Mouse (Mus musculus) stomach, embryonic 15.5 days (tissue): ENCODE data around the gene Lpcat3. TPM values are rescaled to one million over a fixed set of nuclear protein-coding genes. Genes with fewer than 3 reads are reported as not detected.

Source experiments
- ATAC-seq: fragments of 200-750 bp; cut with Nextera tagmentation; 2 replicates; pipeline ENCODE4 v1.8.0; 2017; ENCODE audit warnings: low read depth, moderate number of reproducible peaks, moderate TSS enrichment; ENCODE audit not compliant: insufficient read depth, low FRiP score
- H3K27ac ChIP-seq: fragments of 300-500 bp; sonication (generic); 2 replicates; pipeline ENCODE4 v1.5.1; 2015; ENCODE audit warnings: mild to moderate bottlenecking, inconsistent platforms
- H3K27me3 ChIP-seq: fragments of 300-500 bp; sonication (generic); replicated peaks from 2 replicates; pipeline ENCODE4 v1.6.1; 2015; ENCODE audit warnings: inconsistent platforms
- H3K36me3 ChIP-seq: fragments of 300-500 bp; sonication (generic); 2 replicates; pipeline ENCODE4 v1.6.1; 2015; ENCODE audit warnings: inconsistent platforms
- H3K4me1 ChIP-seq: fragments of 300-500 bp; sonication (generic); 2 replicates; pipeline ENCODE4 v1.6.1; 2015; ENCODE audit warnings: inconsistent platforms
- H3K4me2 ChIP-seq: fragments of 300-500 bp; sonication (generic); 2 replicates; pipeline ENCODE4 v1.6.1; 2015; ENCODE audit warnings: mild to moderate bottlenecking, inconsistent platforms
- H3K4me3 ChIP-seq: fragments of 300-500 bp; sonication (generic); replicated peaks from 2 replicates; pipeline ENCODE4 v1.5.1; 2015; ENCODE audit warnings: inconsistent platforms
- H3K9ac ChIP-seq: fragments of 300-500 bp; sonication (generic); 2 replicates; pipeline ENCODE4 v1.6.1; 2015; ENCODE audit warnings: inconsistent platforms
- H3K9me3 ChIP-seq: fragments of 300-500 bp; sonication (generic); 2 replicates; pipeline ENCODE4 v1.6.1; 2016; ENCODE audit warnings: inconsistent platforms
- WGBS: fragments of 180-500 bp; shearing (Covaris S2); methylation state at CpG from one replicate; pipeline ENCODE4 v1.1.7; 2015; 5-methylcytosine and 5-hydroxymethylcytosine counted together
- polyA plus RNA-seq: library from polyadenylated mRNA; unstranded; fragments of >200 nt; fragmentation: Nextera tagmentation; extraction: Ambion mirVana; gene quantifications from 2 replicates; pipeline ENCODE4 v1.2.1, GENCODE M21; 2015

Gene Lpcat3
- polyA plus RNA-seq, 1 experiment from 2014 or later: 79.3 TPM

DNA sequence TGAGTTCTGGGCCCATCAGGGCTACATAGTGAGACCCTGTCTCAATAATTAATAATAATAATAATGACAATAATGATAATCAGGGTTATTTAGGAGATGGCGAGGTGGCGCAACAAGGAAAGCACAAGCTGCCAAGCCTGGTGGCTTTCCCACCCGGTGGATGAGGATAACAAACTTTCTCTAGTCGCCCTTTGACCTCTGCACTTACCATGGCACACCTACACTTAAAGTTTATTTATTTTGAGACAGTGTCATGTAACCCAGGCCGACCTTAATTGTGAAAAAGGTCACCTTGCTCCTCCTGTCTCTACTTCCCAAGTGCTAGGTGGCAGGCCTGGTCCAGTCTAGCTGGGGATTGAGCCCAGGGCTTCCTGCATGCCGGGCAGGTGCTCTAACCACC, 35.9 kb downstream of the Lpcat3 start:
- 68% methylated on average over 6 of the region's 6 CpGs for WGBS
- Histone ChIP-seq H3K27ac (no peak overlapping the region), H3K4me2 (no peak overlapping the region), H3K4me3 (no peak overlapping the region), H3K36me3 (peaks cover 23% of the 10 kb centered on the region), H3K9me3 (no peaks in the 10 kb centered on the region), H3K4me1 (peaks cover 11% of the 10 kb centered on the region), H3K9ac (no peak overlapping the region), H3K27me3 (no peaks in the 10 kb centered on the region)
- no peak for ATAC-seq

- H3K9ac ChIP-seq: no peak overlapping the region
- peaks cover 27% of the 10 kb centered on the region for H3K36me3 ChIP-seq
- no peaks in the 10 kb centered on the region for H3K27me3 ChIP-seq
- H3K27ac ChIP-seq: no peak overlapping the region
- WGBS: 85% methylated on average over 4 of the region's 4 CpGs
- no peak overlapping the region for H3K4me3 ChIP-seq
- no peaks in the 10 kb centered on the region for H3K9me3 ChIP-seq
- peaks cover 5% of the 10 kb centered on the region for H3K4me1 ChIP-seq
- H3K4me2 ChIP-seq: no peak overlapping the region
- ATAC-seq: no peak
These were observed 36.5 kb downstream of the Lpcat3 start for GRCm38 (mm10) chr6:124699366-124699765.

DNA sequence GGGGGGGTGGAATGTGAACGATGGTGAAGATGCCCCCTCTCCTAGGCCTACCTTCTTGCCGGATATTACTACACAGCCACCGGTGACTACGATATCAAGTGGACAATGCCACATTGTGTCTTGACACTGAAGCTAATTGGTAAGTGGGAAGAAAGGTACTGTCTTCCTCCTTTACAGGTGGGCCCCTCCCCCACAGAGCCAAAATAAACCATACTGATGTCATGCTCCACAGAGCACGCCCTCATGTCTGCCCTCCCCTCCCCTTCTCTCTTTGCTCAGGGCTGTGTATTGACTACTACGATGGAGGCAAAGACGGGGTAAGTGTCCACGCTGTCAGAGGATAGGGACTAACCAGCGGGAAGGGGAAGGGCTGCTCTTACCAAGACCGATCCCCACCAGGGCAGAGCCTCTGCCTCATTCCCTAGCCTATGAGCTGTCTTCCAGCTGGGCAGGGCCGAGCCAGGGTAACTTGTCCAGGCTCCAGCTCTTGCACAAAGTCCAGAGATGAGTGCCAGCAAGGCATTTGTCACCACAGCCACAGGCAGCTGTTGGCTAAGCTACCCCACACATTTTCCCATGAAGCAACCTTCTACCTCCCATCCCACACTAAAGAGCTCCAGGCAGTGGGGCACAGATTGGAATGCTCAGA, 37.3 kb downstream of the Lpcat3 start:
- H3K36me3 ChIP-seq: peaks cover 34% of the 10 kb centered on the region
- H3K4me2 ChIP-seq: no peak overlapping the region
- WGBS: 80% methylated on average over 11 of the region's 11 CpGs
- H3K27me3 ChIP-seq: no peaks in the 10 kb centered on the region
- H3K4me3 ChIP-seq: no peak overlapping the region
- no peak for ATAC-seq
- H3K27ac ChIP-seq: no peak overlapping the region
- H3K9ac ChIP-seq: no peak overlapping the region
- H3K4me1 ChIP-seq: no peaks in the 10 kb centered on the region
- no peaks in the 10 kb centered on the region for H3K9me3 ChIP-seq

DNA sequence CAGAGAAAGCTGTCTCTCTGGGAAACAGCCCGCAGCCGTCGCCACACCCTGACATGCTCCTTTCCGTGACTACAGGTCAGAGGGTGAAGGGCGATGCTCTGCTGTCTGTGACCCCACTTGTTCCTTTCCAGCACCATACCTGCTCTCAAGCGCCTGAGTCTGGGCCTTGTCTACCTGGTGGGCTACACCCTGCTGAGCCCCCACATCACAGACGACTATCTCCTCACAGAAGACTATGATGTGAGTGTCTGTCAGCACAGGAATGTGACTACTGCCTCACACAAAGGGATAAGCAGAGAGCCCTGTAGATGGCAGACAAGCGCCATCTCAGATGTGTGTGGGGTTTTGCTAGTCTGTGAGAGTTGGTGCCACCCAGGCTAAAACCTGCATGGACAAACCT, 38.5 kb downstream of the Lpcat3 start:
- H3K4me3 ChIP-seq: no peak overlapping the region
- H3K36me3 ChIP-seq: peaks cover 35% of the 10 kb centered on the region
- WGBS: 75% methylated on average over 8 of the region's 8 CpGs
- H3K4me1 ChIP-seq: no peaks in the 10 kb centered on the region
- H3K9me3 ChIP-seq: no peaks in the 10 kb centered on the region
- H3K27me3 ChIP-seq: no peaks in the 10 kb centered on the region
- ATAC-seq: no peak
- H3K27ac ChIP-seq: no peak overlapping the region
- H3K9ac ChIP-seq: no peak overlapping the region
- H3K4me2 ChIP-seq: no peak overlapping the region

DNA sequence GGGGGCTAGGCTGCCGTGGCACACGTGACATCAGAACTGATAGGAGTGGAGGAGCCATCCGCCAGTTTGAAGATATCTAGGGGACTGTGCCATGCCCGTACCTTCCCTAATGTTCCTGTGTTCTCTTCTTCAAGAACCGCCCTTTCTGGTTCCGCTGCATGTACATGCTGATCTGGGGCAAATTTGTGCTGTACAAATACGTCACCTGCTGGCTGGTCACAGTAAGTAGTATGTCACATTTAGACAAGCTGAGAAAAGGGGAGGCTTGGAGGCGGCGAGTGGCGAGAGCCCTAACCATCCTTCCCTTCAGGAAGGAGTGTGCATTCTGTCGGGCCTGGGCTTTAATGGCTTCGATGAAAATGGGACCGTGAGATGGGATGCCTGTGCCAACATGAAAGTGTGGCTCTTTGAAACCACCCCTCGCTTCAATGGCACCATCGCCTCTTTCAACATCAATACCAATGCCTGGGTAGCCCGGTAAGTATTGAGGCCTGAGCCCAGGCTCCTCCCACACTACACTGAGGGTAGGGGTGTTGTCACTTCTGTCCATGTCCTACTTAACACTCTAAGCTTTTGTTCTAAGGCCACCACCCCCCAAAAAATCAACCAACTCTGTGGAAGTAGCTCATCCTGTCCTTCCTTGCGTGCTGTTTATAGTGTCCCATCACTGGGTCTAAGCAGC, 39.4 kb downstream of the Lpcat3 start:
- no peak overlapping the region for H3K27ac ChIP-seq
- no peaks in the 10 kb centered on the region for H3K9me3 ChIP-seq
- no peak overlapping the region for H3K9ac ChIP-seq
- no peaks in the 10 kb centered on the region for H3K4me1 ChIP-seq
- peaks cover 35% of the 10 kb centered on the region for H3K36me3 ChIP-seq
- H3K4me3 ChIP-seq: no peak overlapping the region
- H3K27me3 ChIP-seq: no peaks in the 10 kb centered on the region
- WGBS: 90% methylated on average over 17 of the region's 17 CpGs
- no peak for ATAC-seq
- no peak overlapping the region for H3K4me2 ChIP-seq

DNA sequence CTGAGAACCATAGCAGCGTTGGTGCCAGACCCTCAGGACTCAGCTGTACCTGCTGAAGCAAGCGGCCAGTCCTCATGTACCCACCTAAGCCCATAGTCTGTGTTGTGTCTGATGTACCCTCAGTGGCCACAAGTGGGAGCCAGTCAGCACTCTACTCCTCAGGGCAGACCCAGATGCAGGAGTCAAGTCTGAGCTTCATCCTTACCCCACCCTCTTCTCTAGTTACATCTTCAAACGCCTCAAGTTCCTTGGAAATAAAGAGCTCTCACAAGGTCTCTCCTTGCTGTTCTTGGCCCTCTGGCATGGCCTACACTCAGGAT, 39.9 kb downstream of the Lpcat3 start:
- Histone ChIP-seq H3K27me3 (no peaks in the 10 kb centered on the region), H3K4me2 (no peak overlapping the region), H3K36me3 (peaks cover 35% of the 10 kb centered on the region), H3K9me3 (no peaks in the 10 kb centered on the region), H3K4me3 (no peak overlapping the region), H3K27ac (no peak overlapping the region), H3K4me1 (no peaks in the 10 kb centered on the region), H3K9ac (no peak overlapping the region)
- WGBS: 44% methylated on average over 3 of the region's 3 CpGs
- ATAC-seq: 0 out of 2 replicates have a peak, but pooled peaks have one; percentile 32

DNA sequence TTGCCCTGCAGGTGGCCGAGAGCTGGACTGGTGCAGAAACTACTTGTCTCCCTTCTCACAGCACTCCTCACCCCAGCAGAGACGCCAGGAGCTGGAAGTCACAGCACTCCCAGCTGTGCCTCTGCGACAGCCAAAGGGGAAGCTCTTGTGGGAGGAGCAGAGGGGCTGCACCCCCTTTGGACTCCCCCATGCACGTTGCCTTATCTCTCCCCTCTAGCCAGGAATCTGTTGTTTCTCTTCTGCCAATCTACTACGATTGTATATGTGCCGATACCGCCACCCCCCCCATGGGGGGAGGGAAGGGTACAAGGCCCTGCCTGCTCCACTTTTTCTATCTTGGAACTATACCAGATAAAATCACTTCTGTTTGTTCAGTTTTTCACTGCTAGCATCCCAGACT, 41.0 kb downstream of the Lpcat3 start:
- H3K9ac ChIP-seq: no peak overlapping the region
- no peak overlapping the region for H3K4me3 ChIP-seq
- H3K27me3 ChIP-seq: no peaks in the 10 kb centered on the region
- ATAC-seq: no peak
- no peaks in the 10 kb centered on the region for H3K9me3 ChIP-seq
- no peak overlapping the region for H3K4me2 ChIP-seq
- peaks cover 35% of the 10 kb centered on the region for H3K36me3 ChIP-seq
- no peak overlapping the region for H3K27ac ChIP-seq
- no peaks in the 10 kb centered on the region for H3K4me1 ChIP-seq
- 70% methylated on average over 7 of the region's 7 CpGs for WGBS

DNA sequence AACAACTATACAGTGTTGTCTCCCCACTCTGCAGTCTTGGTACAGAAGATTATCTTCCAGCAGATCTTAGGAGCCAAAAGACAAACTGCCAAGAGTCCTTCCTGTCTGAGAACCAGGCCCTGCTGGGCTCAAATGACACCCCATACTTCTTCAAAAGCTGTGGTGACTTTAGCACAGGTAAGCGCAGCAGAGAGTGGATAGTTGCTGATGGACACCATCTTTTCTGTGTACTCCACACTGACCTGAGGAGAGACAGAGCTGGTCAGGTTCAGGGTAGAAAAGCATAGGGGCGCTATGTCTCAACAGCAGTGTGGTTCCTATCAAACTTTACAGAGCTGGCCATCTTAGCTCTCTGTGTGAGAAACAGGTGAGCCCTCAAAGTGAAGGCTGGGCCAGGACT, 41.6 kb downstream of the Lpcat3 start:
- no peak for ATAC-seq
- H3K4me2 ChIP-seq: no peak overlapping the region
- peaks cover 31% of the 10 kb centered on the region for H3K36me3 ChIP-seq
- H3K9me3 ChIP-seq: no peaks in the 10 kb centered on the region
- no peaks in the 10 kb centered on the region for H3K27me3 ChIP-seq
- H3K27ac ChIP-seq: no peak overlapping the region
- WGBS: 95% methylated on average over 2 of the region's 2 CpGs
- no peak overlapping the region for H3K9ac ChIP-seq
- H3K4me1 ChIP-seq: 0 out of 2 replicates have a peak, but pooled peaks cover 2% of the 10 kb centered on the region
- no peak overlapping the region for H3K4me3 ChIP-seq

DNA sequence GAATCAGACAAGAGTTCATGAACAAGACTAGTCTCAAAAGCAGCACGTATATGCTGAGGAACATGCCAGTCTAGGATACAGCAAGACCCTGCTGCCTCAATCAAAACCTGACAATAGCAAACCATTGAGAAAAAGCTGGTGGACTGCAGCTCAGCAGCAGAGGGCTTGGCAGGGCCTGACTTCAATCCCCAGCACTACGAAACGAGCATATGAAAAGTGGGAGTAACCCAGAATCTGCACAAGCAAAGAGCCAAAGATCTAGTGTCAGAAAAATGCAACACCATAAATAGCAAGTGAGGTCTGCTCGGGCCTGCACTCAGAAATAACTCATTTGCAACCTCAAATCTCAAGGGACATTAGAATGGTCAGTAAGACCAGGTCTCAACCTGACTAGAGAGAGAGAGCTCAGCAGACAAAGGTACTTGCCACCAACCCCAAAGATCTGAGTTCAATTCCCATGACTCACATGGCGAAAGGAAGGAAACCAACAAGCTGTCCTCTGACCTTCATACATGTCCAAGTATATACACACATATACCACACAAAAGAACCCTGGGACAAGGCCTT, 43.3 kb downstream of the Lpcat3 start:
- no peak for ATAC-seq
- peaks cover 16% of the 10 kb centered on the region for H3K4me1 ChIP-seq
- H3K36me3 ChIP-seq: peaks cover 26% of the 10 kb centered on the region
- no peaks in the 10 kb centered on the region for H3K27me3 ChIP-seq
- no peak overlapping the region for H3K4me3 ChIP-seq
- H3K4me2 ChIP-seq: no peak overlapping the region
- 83% methylated on average over 5 of the region's 5 CpGs for WGBS
- H3K9me3 ChIP-seq: no peaks in the 10 kb centered on the region
- no peak overlapping the region for H3K9ac ChIP-seq
- H3K27ac ChIP-seq: no peak overlapping the region

DNA sequence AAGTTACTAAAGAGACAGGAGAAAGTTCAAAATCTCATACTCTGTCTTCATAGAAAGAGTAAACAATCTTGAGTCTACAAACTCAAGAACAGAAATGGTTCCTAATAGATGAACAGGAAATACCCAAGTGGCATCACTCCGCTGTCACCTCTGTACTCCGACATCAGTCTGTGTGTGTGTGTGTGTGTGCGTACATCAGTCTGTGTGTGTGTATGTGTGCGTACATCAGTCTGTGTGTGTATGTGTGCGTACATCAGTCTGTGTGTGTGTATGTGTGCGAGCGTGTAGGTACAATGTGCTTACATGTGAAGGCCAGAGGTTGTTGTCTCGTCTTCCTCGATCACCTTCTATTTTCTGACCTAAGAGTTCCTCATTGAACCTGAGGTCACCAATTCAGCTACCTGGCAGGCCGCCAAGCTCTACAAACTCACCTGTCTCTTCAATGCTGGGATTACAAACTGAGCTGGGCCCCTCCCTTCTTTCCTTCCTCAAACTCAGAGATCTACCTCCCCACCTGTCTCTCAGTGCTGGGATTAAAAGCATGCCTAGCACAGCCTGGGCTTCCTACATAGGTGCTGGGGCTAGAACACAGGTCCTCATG, 45.6 kb downstream of the Lpcat3 start:
- no peak for ATAC-seq
- Histone ChIP-seq H3K27ac (no peak overlapping the region), H3K4me1 (peaks cover 21% of the 10 kb centered on the region), H3K27me3 (no peaks in the 10 kb centered on the region), H3K4me2 (no peak overlapping the region), H3K36me3 (peaks cover 19% of the 10 kb centered on the region), H3K9me3 (no peaks in the 10 kb centered on the region), H3K4me3 (no peak overlapping the region), H3K9ac (no peak overlapping the region)
- 81% methylated on average over 10 of the region's 10 CpGs for WGBS

- peak within 1 kb of the TSS; percentile 77 for H3K4me3 ChIP-seq
- under 1% methylated on average over 71 of the region's 76 CpGs for WGBS
- H3K4me2 ChIP-seq: peak within 1 kb of the TSS; percentile 74
- H3K9ac ChIP-seq: peak within 1 kb of the TSS; percentile 81
- no peaks in the 10 kb centered on the region for H3K27me3 ChIP-seq
- H3K27ac ChIP-seq: peak within 1 kb of the TSS; percentile 85
- no peaks in the 10 kb centered on the region for H3K9me3 ChIP-seq
- peaks cover 30% of the 10 kb centered on the region for H3K4me1 ChIP-seq
- peaks cover 23% of the 10 kb centered on the region for H3K36me3 ChIP-seq
- ATAC-seq: peak; percentile 96
These were observed 49.3 kb downstream of the Lpcat3 start, which contains the start of the genes Emg1 and Phb2 for GRCm38 (mm10) chr6:124711824-124712782. Gene Emg1, minus strand, starts transcription at chr6:124712178. Gene Phb2, plus strand, starts transcription at chr6:124712336.
